In genomic region chr1:132237585-132238159, GRCm38 (mm10) we compare ENCODE assay signal across 8 mouse cellular contexts. TPM values are rescaled to one million over a fixed set of nuclear protein-coding genes. Genes with fewer than 3 reads are reported as not detected.
A peak's percentile ranks its signal among the peaks of the same experiment; 100 is the strongest.
DNase-seq lines count a peak whose midpoint lies in the region; ATAC-seq and TF ChIP-seq lines count a peak whose summit lies in the region.

No protein-coding gene starts in this region.

- H3K27me3 ChIP-seq in cerebellum, adult 2 months (ENCODE audit: control insufficient read depth, insufficient read depth, low read length), result no peaks in the 10 kb centered on the region
- no peaks in the 10 kb centered on the region for H3K27me3 ChIP-seq in lung, postnatal 0 days (replicated peaks; ENCODE audit: insufficient read depth, low read length)

- no peak overlapping the region for H3K4me2 ChIP-seq in lung, postnatal 0 days (replicated peaks; ENCODE audit: low read depth, low read length)

- TF ChIP-seq CTCF in cerebellum, adult 2 months (IDR thresholded peaks at IDR 0.05; ENCODE audit: borderline replicate concordance, insufficient read depth, low read depth, low read length), result peak; percentile 86
- peak; percentile 94 for TF ChIP-seq CTCF in lung, postnatal 0 days (IDR thresholded peaks at IDR 0.05)

- no peaks in the 10 kb centered on the region for H3K4me1 ChIP-seq in cerebellum, adult 2 months (ENCODE audit: control insufficient read depth, insufficient read depth, low read length)
- H3K4me1 ChIP-seq in lung, postnatal 0 days (ENCODE audit: insufficient read depth, low read depth, low read length), result no peaks in the 10 kb centered on the region

- no peak overlapping the region for H3K27ac ChIP-seq in cerebellum, adult 2 months (ENCODE audit: insufficient read depth, low read length)
- H3K27ac ChIP-seq in lung, postnatal 0 days (ENCODE audit: low read length), result no peak overlapping the region

- WGBS in cerebellum, adult 2 months, result 19% methylated on average over 6 of the region's 6 CpGs
- WGBS in lung, postnatal 0 days, result 19% methylated on average over 6 of the region's 6 CpGs

- no peaks in the 10 kb centered on the region for H3K9me3 ChIP-seq in lung, postnatal 0 days (ENCODE audit: low read length)

- peak; percentile 3 to 57 for DNase-seq in CD8-positive naive resting alpha-beta T cell, adult 2 months (ENCODE audit: low read depth in 2 of 2, low spot score in 2 of 2)
- DNase-seq in MN1 (ENCODE audit: low spot score), result peak; percentile 50
- peak; percentile 67 to 82 for DNase-seq in cerebellum, adult 2 months
- peak; percentile 10 to 84 for DNase-seq in frontal cortex, adult 2 months (ENCODE audit: extremely low spot score in 1 of 2, low spot score in 1 of 2)
- peak; percentile 77 for DNase-seq in kidney, postnatal 4 days
- peak; percentile 79 for DNase-seq in lung, postnatal 0 days (ENCODE audit: low spot score)
- DNase-seq in right cerebral cortex, postnatal 10 days (ENCODE audit: low spot score in 2 of 2), result peak; percentile 52 to 67

- TF ChIP-seq POLR2A in cerebellum, adult 2 months (IDR thresholded peaks at IDR 0.05; ENCODE audit: borderline replicate concordance, insufficient read depth, low read length), result no peak

- H3K4me3 ChIP-seq in cerebellum, adult 2 months (replicated peaks; ENCODE audit: insufficient read depth, low read depth, low read length), result no peak overlapping the region
- H3K4me3 ChIP-seq in lung, postnatal 0 days (ENCODE audit: low read depth, low read length), result no peak overlapping the region

- no peaks in the 10 kb centered on the region for H3K36me3 ChIP-seq in lung, postnatal 0 days (ENCODE audit: insufficient read depth, low read length)

- TF ChIP-seq EP300 in lung, postnatal 0 days (IDR thresholded peaks at IDR 0.05), result no peak

- no peak for ATAC-seq in lung, postnatal 0 days
- no peak for ATAC-seq in activated CD4-positive, CD25-positive, alpha-beta regulatory T cell, adult 4 months

- H3K9ac ChIP-seq in lung, postnatal 0 days (replicated peaks; ENCODE audit: low read depth), result no peak overlapping the region

RNA-seq across cellular contexts. Expression of gene Gm10188, which starts 8.1 kb away (rescaled TPM):
- not detected in 2 replicates for polyA plus RNA-seq in cerebellum, adult 2 months (2012; rRNA removed)
- not detected in 2 replicates for polyA plus RNA-seq in frontal cortex, adult 2 months (2012; rRNA removed)
- not detected in 2 replicates for polyA plus RNA-seq in lung, postnatal 0 days (2015; fragmentation: Nextera tagmentation; extraction: Ambion mirVana)
- polyA plus RNA-seq in activated CD4-positive, CD25-positive, alpha-beta regulatory T cell, adult 4 months (2017; shearing (Covaris generic)), result not detected

RNA-seq across cellular contexts. Expression of gene AC124108.1, which starts 46.4 kb away (rescaled TPM):
- 3.2 and 3.6 TPM in 2 replicates for polyA plus RNA-seq in cerebellum, adult 2 months (2012; rRNA removed)
- polyA plus RNA-seq in frontal cortex, adult 2 months (2012; rRNA removed), result 6.4 and 6.8 TPM in 2 replicates
- not detected in 2 replicates for polyA plus RNA-seq in lung, postnatal 0 days (2015; fragmentation: Nextera tagmentation; extraction: Ambion mirVana)
- polyA plus RNA-seq in activated CD4-positive, CD25-positive, alpha-beta regulatory T cell, adult 4 months (2017; shearing (Covaris generic)), result not detected

RNA-seq across cellular contexts. Expression of gene Lemd1, which starts 46.4 kb away (rescaled TPM):
- 7.1 and 7.6 TPM in 2 replicates for polyA plus RNA-seq in cerebellum, adult 2 months (2012; rRNA removed)
- 9.6 and 10.7 TPM in 2 replicates for polyA plus RNA-seq in frontal cortex, adult 2 months (2012; rRNA removed)
- 0.79 TPM in 1 of 2 replicates, not detected in the other for polyA plus RNA-seq in lung, postnatal 0 days (2015; fragmentation: Nextera tagmentation; extraction: Ambion mirVana)
- polyA plus RNA-seq in activated CD4-positive, CD25-positive, alpha-beta regulatory T cell, adult 4 months (2017; shearing (Covaris generic)), result not detected
